Mouse (Mus musculus): Measurements from ENCODE around the gene Trim42.
A peak's percentile ranks its signal among the peaks of the same experiment; 100 is the strongest.

The Trim42 gene

GRCm38 (mm10) chr9:97369591-97369990 is at the start of gene Trim42:
Gene Trim42, minus strand, starts transcription at chr9:97369958.
- no peaks in the 10 kb centered on the region for H3K36me3 ChIP-seq (ENCODE audit: control insufficient read depth, insufficient read depth, low read length, poor library complexity, severe bottlenecking)
- H3K27me3 ChIP-seq (ENCODE audit: control insufficient read depth, insufficient read depth, low read length, poor library complexity, severe bottlenecking), result no peaks in the 10 kb centered on the region
- no peak for DNase-seq (ENCODE audit: low read depth, low spot score)

GRCm38 (mm10) chr9:97414876-97415668 is 45.3 kb upstream of the Trim42 start:
- H3K36me3 ChIP-seq (ENCODE audit: control insufficient read depth, insufficient read depth, low read length, poor library complexity, severe bottlenecking), result no peaks in the 10 kb centered on the region
- no peaks in the 10 kb centered on the region for H3K27me3 ChIP-seq (ENCODE audit: control insufficient read depth, insufficient read depth, low read length, poor library complexity, severe bottlenecking)
- no peak for DNase-seq (ENCODE audit: low read depth, low spot score)

GRCm38 (mm10) chr9:97408142-97408541 is 38.4 kb upstream of the Trim42 start:
- no peaks in the 10 kb centered on the region for H3K36me3 ChIP-seq (ENCODE audit: control insufficient read depth, insufficient read depth, low read length, poor library complexity, severe bottlenecking)
- no peak for DNase-seq (ENCODE audit: low read depth, low spot score)
- no peaks in the 10 kb centered on the region for H3K27me3 ChIP-seq (ENCODE audit: control insufficient read depth, insufficient read depth, low read length, poor library complexity, severe bottlenecking)

GRCm38 (mm10) chr9:97356441-97356840 is 13.3 kb downstream of the Trim42 start:
- DNase-seq (ENCODE audit: low read depth, low spot score), result no peak
- Histone ChIP-seq H3K27me3 (ENCODE audit: control insufficient read depth, insufficient read depth, low read length, poor library complexity, severe bottlenecking) (no peaks in the 10 kb centered on the region), H3K36me3 (ENCODE audit: control insufficient read depth, insufficient read depth, low read length, poor library complexity, severe bottlenecking) (no peaks in the 10 kb centered on the region)

GRCm38 (mm10) chr9:97344767-97345297 is 24.9 kb downstream of the Trim42 start:
- no peaks in the 10 kb centered on the region for H3K27me3 ChIP-seq (ENCODE audit: control insufficient read depth, insufficient read depth, low read length, poor library complexity, severe bottlenecking)
- H3K36me3 ChIP-seq (ENCODE audit: control insufficient read depth, insufficient read depth, low read length, poor library complexity, severe bottlenecking), result no peaks in the 10 kb centered on the region
- no peak for DNase-seq (ENCODE audit: low read depth, low spot score)

GRCm38 (mm10) chr9:97341772-97342171 is 28.0 kb downstream of the Trim42 start:
- Histone ChIP-seq H3K27me3 (ENCODE audit: control insufficient read depth, insufficient read depth, low read length, poor library complexity, severe bottlenecking) (no peaks in the 10 kb centered on the region), H3K36me3 (ENCODE audit: control insufficient read depth, insufficient read depth, low read length, poor library complexity, severe bottlenecking) (no peaks in the 10 kb centered on the region)
- no peak for DNase-seq (ENCODE audit: low read depth, low spot score)

GRCm38 (mm10) chr9:97322846-97323245 is 46.9 kb downstream of the Trim42 start:
- Histone ChIP-seq H3K27me3 (ENCODE audit: control insufficient read depth, insufficient read depth, low read length, poor library complexity, severe bottlenecking) (no peaks in the 10 kb centered on the region), H3K36me3 (ENCODE audit: control insufficient read depth, insufficient read depth, low read length, poor library complexity, severe bottlenecking) (no peaks in the 10 kb centered on the region)
- DNase-seq (ENCODE audit: low read depth, low spot score), result peak; percentile 4

GRCm38 (mm10) chr9:97322120-97322519 is 47.6 kb downstream of the Trim42 start:
- no peak for DNase-seq (ENCODE audit: low read depth, low spot score)

GRCm38 (mm10) chr9:97315421-97316055 is 54.2 kb downstream of the Trim42 start:
- Histone ChIP-seq H3K27me3 (ENCODE audit: control insufficient read depth, insufficient read depth, low read length, poor library complexity, severe bottlenecking) (no peaks in the 10 kb centered on the region), H3K36me3 (ENCODE audit: control insufficient read depth, insufficient read depth, low read length, poor library complexity, severe bottlenecking) (no peaks in the 10 kb centered on the region)
- DNase-seq (ENCODE audit: low read depth, low spot score), result no peak

More at GRCm38 (mm10) chr9:97322120-97322519, 47.6 kb downstream of the Trim42 start:
- Histone ChIP-seq H3K36me3 (ENCODE audit: control insufficient read depth, insufficient read depth, low read length, poor library complexity, severe bottlenecking) (no peaks in the 10 kb centered on the region), H3K27me3 (ENCODE audit: control insufficient read depth, insufficient read depth, low read length, poor library complexity, severe bottlenecking) (no peaks in the 10 kb centered on the region)

- no peak for DNase-seq (ENCODE audit: low read depth, low spot score)
- H3K27me3 ChIP-seq (ENCODE audit: control insufficient read depth, insufficient read depth, low read length, poor library complexity, severe bottlenecking), result no peaks in the 10 kb centered on the region
- H3K36me3 ChIP-seq (ENCODE audit: control insufficient read depth, insufficient read depth, low read length, poor library complexity, severe bottlenecking), result no peaks in the 10 kb centered on the region
Observed at GRCm38 (mm10) chr9:97311614-97312013, 58.1 kb downstream of the Trim42 start.

GRCm38 (mm10) chr9:97309509-97310053 is 60.2 kb downstream of the Trim42 start:
- DNase-seq (ENCODE audit: low read depth, low spot score), result no peak
- Histone ChIP-seq H3K36me3 (ENCODE audit: control insufficient read depth, insufficient read depth, low read length, poor library complexity, severe bottlenecking) (no peaks in the 10 kb centered on the region), H3K27me3 (ENCODE audit: control insufficient read depth, insufficient read depth, low read length, poor library complexity, severe bottlenecking) (no peaks in the 10 kb centered on the region)

GRCm38 (mm10) chr9:97307705-97308485 is 61.9 kb downstream of the Trim42 start:
- Histone ChIP-seq H3K27me3 (ENCODE audit: control insufficient read depth, insufficient read depth, low read length, poor library complexity, severe bottlenecking) (no peaks in the 10 kb centered on the region), H3K36me3 (ENCODE audit: control insufficient read depth, insufficient read depth, low read length, poor library complexity, severe bottlenecking) (no peaks in the 10 kb centered on the region)
- no peak for DNase-seq (ENCODE audit: low read depth, low spot score)

All from splenic B cell, adult 2 months (primary cell).